Mouse (Mus musculus) layer of hippocampus, adult 11-12 months (tissue): ENCODE measurements around the gene Fgf12.

Source experiments
- DNase-seq: peaks from one replicate; pipeline ENCODE4 v3.0.0; 2022; ENCODE audit warnings: low spot score

The Fgf12 gene

DNA sequence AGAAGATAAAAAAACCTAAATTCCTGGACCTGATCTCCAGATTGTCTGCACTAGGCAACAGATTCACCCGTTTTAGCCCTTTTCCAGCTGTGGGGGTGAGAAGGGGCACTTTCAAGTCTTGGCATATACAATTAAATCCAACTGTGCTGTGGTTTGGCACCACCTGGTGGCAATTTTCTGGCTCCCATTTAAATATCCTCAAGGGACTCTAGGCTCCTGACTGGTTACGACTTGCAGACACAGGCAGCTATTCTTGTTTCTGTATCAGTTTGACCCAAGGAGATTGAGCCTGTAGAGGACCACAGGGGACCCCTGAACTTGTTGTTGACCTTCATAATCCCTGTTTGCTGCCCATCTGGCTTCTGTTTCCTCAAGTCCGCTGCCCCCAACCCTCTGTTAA is 141.9 kb downstream of the Fgf12 start:
- peak; percentile 53 for DNase-seq

DNA sequence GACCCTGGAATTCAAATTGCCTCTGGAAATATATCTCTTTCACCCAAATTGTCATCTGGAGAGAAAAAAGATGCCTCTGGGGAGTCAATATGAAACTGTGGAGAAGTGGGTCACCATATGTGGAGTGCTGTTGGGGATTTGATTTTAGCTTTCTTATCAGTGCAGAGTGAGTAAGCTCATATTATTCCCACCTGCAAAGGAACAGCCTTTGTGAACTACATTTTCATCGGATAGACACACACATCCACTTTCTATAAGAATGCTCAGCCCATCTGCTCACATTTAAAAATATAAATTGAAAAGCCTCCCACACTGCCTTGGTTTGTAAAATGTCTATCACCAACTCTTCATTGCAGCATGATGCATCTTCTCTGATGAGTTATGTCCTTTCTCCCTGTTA is 149.7 kb downstream of the Fgf12 start:
- DNase-seq, result no peak

DNA sequence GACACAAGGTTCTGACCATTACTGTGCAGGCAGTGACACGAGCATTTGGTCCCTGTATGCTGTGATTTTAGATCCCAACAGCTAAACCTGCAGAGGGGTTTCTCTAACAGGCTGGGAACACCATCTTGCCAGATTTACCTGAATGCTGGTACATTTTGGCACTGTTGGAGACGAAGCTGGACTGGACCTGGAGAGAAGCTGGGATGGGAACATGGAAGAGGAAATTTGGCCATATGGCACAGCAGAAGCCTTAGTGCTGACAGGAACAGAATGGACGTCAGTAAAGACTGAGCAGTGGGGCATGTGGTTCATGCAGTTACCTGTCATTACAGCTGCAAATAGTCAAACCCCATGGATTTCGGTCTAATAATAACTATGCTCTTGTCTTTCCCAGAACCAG is 151.1 kb downstream of the Fgf12 start:
- no peak for DNase-seq

DNA sequence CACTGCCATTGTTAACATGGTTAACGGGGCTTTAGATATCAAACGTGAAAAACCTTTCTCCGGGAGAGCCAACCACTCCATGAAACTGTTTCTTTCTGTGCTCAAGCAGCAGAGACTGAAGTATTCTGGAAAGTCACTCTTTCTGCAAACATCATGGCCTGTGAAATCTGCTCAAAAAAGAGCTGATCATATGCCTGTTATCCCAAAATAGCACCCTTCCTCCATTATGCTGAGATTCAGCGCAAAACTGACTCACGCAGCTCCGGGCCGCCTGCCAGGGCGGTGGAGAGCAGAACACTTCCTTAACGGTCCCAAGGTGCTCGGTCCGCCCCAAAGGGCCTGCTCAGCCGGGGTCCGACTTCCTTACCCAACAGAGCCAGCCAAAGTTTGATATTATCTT is 156.8 kb downstream of the Fgf12 start:
- peak; percentile 64 for DNase-seq

DNA sequence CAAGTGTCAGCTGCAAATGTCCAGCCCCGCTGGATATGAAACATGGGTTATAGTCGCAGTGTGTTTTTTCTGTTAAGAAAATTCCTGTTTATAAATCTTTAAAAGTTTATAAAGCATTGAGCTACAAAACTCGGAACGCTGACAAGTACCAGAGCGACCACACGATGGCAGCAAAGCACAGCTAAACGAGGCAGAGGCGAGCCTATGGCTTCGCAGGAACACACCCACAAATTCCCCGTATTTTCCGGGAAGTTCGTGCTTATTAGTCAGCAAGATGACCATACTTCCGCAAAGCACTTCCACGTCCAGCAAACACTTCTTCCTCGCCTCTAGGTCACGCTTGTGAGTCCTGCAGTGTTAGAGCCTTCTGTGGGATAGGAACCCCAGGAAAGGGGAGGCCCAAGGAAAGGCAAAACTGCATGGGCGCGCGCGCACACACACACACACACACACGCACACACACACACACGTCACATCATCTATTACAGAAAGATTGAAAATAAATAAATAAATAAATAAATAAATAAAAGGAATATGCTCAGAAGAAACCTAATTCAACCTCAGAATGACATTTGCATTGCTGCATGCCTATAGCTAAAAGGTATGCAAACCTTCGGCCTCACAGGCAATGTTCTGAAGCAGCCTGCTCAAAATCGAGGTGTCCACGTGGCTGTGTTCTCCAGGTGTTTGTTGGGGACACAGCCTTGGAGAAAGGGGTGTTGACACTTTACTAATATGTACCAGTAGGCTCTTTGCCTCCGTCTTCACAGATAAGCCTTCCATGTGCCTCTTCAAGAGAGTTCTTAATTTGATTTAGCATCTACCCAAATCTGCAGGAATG is 159.6 kb downstream of the Fgf12 start:
- DNase-seq, result peak; percentile 81

DNA sequence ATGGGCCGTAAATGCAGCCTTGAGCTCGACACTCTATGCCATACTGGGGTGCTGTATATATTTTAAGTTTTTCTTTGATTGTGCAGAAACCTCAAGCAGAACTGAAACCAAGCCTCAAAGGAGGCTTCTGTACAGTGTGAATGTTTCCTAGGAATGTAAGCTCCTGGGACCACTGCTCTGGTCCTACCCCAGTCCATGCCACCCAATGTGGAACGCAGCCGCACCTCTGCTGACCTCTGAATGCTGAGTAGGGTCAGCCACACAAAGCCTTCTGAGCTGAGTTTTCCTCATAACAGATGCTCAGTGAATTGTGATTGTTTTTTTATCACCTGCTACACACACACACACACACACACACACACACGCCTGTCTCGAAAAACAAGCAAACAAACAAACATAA is 160.4 kb downstream of the Fgf12 start:
- no peak for DNase-seq

DNA sequence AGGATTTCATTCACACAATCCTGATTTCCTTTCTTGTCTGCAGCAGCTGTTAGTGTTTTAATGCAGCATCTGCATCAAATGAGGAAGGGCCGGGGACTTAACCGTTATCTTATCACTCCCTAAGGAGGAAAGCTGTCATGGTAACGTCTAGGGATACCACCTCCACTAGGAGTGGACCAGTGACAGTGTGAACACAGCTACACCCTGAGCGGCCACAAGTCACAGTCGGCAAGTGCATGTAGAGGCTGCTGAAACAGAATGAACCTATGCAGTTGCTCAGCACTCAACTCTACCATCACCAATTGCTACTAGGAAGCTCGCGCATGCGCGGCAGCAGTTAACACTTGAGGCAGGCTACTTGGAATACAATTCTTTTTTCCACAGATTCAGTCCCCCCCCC is 161.3 kb downstream of the Fgf12 start:
- no peak for DNase-seq

DNA sequence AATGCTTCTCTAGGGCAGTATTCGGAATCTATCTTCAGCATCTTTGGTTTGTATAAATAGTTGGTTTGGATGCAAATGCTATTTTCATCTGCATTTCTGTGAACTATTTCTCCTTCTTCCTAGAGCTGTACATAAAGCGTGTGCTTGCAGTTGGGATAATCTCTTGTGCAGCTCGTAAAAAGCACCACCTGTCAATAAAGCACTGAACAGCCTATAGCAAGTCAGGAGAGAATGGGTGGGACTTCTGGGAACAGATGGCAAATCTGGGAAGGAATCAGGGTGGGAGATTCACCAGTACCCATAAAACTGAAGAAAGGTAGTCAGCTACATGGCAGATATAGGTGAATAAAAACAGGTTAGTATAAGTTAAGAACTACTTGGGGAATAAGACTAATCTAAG is 180.7 kb downstream of the Fgf12 start:
- DNase-seq, result no peak

DNA sequence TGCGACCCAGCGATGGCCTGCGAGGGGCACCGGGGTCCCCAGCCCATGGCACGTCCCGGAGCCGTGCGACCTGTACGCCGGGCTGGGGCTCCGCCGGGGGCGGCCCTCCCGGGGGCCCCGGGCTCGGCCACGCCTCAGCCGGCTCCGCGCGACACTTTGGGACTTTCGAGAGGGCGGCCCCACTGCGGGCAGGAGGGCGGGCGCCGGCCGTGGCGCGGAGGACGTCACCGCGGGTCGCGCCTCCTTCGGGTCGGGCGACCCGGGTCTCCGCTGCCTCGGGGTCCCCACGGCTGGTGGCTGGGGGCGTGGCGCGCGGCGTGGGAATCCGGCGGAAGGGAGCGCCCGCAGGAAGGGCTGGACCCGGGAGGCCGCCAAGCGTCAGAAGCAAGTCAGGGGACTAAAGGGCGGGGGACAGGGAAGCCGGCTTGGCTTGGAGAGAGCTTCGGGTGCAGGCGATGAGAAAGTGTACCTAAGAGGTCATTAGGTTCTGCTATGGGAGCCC is 188.1 kb downstream of the Fgf12 start:
- no peak for DNase-seq

DNA sequence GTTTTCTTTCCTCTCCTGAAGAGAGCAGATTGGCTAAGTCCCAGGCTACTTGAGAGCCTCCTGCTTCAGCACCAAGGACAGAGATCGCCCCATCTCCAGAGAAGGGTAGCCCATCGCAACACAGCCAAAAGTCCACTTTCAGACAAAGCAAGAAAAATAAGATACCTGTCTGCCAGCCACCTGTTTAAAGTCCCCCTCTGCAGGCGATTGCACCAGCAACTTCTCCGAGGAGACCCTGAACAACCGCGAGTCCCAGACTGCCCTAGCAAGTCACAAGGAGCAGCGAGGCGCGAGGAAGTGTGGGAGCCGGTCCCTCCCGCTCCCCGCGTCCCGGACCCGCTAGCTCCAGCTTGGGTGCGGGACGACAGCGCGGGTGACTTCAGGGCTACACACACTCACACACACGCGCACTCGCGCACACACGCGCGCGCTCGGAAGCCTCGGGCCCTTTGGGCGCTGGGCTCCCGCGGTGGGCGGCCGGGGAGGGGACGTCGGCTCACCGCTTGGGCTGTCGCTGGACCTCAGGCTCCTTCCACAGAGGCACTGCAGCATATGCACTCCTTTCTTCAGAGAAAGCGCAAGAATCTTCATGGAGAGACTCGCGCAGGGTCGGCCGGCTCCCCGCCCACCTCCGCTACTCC is 188.7 kb downstream of the Fgf12 start:
- no peak for DNase-seq

DNA sequence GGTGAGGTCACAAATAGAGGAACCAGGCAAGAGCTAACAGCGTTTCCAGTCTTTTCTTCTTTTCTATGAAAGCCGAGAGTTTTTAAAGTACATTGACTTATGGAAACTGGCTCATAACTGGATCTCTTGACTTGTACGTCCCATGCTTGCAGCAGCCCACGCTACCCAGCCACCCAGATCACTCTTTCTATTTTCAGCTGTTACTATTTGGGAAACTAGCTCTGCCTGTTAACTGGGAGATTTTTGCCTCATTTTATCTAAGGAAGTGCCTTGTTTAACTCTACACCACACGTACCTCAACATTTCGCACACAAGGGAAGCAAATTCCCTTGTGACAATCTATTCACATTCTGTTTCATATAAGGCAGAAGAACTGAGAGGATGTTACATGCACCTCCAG is 190.0 kb downstream of the Fgf12 start:
- peak; percentile 12 for DNase-seq

DNA sequence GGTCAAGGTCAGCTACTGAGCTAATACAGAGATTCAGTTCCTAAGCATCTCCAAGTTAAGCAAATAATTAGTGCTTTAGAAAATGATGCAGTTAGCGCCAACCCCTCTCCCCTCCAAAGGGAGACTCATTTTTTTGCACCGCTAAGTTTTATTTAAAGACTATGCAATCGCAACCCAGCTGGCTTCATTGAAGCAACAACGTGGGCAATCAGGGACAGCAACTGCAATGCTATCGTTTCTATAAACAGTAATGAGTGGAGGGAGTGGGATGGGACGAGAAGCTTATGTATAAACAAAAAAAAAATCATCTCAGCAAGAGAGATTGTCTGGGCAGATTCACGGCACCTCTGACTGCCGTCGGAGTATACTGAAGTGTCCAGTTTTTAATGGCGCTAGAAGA is 197.6 kb downstream of the Fgf12 start:
- DNase-seq, result no peak

DNA sequence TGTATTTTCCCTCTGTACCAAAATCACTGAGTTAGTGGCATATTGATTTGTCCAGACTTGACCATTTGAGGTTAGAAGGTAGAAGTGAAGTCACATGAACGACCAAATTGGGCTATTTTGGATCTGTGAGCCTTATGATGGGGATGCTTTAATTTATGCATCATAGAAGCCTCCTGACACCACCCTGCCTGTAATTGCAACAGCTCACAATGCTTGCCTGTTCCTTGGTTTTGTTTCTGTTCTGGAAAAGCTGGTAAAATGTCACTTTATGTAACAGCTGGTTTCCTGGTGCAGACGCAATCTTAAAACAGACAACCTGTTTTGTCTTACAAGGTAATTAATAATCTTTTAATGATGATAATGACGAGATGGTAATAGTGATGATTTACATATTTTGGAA is 213.4 kb downstream of the Fgf12 start:
- no peak for DNase-seq

DNA sequence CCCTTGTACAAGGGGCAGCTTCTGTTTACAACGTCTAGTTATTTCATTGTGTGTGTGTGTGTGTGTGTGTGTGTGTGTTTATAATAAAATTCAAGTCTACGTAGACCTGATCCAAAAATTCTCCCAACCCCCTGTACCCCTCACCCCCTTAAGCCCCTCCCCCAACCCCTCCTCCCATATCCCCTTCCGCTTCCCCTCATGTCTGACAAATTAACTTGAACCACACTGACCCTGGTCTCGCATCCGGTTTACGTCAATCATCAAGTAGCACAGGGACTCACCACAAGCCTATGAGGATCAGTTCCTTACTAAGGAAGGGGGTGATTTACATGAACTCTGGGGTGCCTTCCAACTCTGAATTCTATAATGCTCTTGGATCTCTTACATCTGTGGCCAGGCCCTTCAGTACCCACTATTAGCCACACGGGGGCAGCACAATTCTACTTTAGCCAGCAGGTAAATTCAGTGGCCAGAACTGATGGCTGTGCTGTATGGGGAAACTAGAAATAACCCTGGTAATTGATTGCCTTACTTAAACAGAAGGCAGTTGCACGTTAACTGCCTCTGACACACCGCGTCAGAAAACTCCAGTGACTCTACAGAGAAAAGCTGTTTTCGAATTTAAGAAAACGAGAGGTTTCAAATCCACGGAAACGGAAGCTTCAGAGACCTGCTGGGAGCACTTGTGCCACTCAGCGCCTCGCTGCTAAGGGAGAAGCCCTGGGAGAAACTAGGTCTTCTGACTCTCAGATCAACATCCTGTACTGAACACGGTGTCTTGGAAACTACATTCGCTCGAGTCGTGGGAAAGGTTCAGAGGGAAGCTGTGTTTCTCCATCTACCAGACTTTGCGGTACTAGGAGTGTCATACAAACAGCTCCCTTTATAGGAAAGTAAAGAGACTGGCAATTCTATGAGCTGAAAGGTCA is 235.0 kb downstream of the Fgf12 start:
- DNase-seq, result peak; percentile 86

DNA sequence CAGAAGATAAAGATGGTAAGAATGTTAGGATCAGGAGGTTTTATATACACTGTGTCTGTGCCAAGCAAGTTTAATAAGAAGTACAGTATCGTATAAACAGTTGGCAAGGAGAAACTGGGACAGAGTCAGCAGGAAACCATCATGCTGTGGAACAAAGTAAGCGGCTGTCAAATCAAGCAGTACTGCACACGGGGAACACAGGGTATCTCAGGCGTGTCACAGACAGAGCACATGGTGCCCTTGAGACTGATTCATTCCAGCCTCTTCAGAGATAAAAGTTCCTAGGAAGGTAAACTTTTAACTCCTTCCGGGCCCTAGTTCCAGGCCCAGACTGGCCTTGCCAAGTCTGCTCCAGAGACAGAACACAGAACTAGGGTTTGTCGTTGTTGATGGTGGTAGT is 240.4 kb downstream of the Fgf12 start:
- DNase-seq, result no peak

DNA sequence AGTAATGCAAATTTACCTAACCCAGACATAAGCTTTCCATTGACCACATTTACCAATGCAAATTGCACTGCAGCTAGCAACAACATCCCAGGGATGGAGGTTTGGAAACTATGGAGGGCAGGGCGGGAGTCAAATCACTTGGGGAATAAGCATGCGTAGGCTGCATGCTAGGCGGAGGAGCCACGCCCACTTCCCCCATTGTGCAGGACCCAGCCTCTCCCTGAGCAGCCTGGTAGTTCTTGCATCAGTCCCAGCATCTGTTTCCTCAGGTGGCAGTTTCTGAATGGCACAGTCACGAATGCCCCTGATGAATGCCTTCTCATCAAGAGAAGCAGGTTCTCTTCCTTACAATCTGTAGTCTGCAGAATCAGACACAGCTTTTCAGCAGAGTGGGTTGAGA is 241.5 kb downstream of the Fgf12 start:
- no peak for DNase-seq

DNA sequence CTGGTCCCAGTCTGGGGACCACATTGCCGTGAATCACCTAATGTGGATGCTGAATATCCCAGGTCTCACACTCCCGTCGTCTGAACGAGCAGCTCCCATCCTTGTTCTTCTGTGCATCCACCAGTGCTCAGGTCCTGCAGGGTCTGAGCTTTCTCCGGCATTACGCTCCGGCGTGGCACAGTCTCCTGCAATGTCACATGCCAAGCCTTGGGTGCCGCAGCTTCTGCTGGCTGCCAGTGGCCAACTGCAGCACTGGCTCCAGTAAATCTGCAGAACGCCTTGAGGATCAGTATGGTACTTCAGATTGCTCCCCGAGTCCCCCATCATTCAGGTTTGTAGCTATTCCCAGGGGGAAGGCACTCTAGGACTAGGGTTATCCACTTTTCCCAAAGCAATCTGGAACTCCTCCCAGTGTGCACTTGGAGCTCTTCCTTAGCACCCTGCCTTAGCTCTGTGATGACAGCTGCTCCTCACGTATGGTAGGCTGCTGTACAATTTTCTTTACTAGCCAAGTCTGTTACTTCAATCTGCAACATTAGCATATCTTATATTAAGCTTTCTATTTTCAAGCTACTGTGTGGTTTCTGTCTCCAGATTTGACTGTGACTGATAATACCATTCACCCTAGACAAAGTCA is 254.8 kb downstream of the Fgf12 start:
- peak; percentile 46 for DNase-seq

DNA sequence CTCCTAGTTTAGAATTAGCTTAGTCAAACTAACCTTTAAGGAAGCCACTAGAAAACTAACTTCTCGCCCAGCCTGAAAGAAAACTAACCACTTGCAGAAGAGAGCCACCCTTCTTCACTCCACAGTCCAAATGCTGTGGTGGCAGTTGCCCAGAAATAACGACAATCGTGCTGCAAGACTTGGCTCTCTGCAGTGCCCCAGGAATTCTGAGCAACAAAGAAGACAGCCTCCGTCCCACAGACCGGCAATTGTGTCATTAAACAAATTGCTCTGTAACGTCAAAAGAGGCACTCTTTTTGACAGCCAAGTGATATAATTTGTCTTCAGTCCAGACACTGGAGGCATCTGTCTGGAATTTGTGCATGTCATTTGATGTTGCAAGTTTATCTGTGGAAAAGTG is 261.2 kb downstream of the Fgf12 start:
- peak; percentile 14 for DNase-seq

DNA sequence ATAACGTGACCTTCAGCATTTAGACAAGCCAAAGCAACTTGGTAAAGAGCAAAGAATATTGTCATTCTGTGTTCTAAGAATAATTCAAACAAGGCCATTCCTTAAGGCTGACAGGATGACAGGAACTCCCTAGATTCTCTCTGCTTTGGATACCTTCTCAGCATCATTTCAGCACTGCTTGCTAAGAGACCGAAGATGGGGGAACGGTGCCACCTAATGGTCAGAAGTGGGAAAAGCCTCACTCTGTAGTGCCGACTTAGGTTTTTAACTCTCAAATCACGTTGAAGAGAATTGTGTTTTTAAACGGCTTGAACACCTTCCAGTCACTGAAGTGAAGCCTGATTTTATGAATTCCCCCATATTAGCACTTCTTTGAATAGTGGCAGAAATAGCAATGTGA is 262.4 kb downstream of the Fgf12 start:
- DNase-seq, result peak; percentile 83

DNA sequence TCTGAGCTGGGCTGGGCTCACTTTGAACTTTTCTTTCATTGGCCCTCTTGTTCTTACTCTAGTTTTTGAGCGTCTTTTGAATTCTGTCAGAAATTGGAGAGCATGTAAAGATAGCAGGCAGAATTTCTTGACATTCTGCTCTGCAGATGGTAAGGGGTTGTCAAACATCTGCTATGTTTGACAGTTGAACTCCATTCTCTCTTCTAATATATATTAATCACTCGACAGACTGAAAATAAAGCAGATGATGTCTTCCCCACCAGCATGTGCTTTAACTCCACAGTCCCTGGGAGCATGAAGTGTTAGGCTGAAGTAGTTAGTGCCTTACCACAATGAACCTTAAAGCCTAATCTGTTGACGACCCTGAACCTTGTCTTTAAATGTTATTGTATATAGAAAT is 267.9 kb downstream of the Fgf12 start:
- DNase-seq, result no peak

DNA sequence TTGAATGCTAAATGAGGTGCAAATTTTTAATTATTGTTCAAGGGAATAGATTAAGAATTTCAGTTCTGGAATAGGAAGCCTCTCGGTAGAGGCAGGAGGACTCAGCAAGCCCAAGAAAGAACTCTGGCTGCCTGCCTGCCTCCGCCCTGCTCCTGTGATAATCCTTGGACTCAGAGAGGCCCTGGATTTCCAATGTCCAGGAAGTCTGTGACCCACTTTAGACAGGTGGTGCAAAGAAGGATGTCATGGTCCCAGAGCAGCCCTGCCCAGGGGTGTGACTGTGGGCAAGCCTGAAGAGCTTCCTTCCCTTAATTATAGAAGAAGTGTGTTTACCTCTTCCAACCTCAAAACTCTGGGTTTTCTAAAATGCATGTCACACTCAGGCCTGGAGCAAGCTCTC is 273.8 kb downstream of the Fgf12 start:
- DNase-seq, result no peak

DNA sequence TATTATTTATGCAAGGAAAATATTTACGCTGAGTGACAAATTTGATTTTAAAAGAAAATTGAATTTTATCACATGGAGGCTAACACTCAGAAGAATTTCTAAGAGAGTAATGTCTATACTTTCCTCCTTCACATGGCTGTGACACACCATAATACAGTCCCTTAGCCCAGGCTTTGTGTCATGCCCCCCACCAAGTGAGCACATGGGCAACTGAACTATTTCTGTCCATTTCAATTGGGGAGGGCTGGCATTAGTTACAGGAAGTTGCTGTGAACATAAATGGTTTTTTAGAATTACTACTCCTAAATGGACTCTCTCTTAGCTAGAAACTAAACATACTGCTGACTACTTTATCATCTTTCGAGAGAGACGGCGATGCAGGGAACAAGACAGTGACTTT is 276.2 kb downstream of the Fgf12 start:
- DNase-seq, result no peak
